Mouse (Mus musculus) mature B cell (primary cell): ENCODE measurements around the gene F7.

ENCODE experiments used
- in situ Hi-C: fragments of 300-500 bp; cut with MboI; formaldehyde crosslinking; loops from 2 replicates; pipeline ENCODE4 v1.14.3; 2019

Gene F7

DNA sequence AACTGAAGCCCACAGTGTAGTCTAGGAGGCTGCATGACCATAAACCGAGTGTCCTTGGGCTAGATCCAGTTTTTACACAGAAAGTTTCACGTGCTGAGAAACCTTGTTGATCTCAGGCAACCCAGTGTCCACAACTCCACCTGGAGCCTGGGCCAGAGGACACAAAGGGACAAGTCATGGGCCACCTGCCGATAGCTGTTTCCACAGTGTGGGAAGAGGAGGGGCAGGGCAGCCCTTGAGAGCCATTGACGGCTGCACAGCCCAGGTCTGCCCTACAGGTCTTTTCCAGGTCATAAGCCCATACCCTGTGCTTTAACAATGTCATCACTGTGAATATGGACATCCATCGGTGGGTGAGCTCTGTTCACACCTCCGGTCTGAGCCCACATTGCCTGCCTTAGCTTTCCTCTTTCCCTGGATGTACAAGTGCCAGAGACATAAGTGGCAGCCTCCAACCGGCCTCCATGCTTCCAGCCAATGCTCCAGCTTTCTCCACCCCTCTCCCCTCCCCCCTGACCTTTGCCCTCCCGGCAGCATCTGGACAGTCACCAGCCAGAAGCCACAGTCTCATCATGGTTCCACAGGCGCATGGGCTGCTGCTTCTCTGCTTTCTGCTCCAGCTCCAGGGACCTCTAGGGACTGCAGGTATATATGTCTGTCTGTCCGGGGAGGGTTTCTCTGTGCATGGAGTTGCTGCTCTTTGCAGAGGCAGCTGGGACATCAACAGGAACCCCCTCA lies at the start of gene F7:
Gene F7 (plus strand): TSS at position 548 of the 738 bp plus-strand sequence.
- in situ Hi-C loops = no loop called here

DNA sequence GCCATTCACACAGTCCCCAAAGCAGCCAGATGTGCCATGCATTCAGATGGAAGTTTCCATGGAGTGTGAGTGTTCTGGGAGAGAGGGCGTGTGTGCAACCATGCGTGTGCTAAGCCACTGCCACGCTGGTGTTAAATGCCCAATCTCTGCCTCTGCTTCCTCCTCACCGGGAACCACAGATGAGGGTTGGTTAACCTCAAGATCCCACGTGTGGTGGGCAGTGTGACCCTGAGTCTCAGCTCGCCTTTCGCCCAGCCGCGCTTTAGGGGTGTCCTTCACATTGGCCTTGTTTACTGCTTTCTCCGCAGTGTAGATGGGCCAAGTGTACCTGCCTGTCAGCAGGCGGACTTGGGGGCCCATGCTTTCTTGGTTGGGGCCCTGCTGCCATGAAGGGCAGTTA lies 49.5 kb upstream of the F7 start:
- in situ Hi-C loops = no loop called here

DNA sequence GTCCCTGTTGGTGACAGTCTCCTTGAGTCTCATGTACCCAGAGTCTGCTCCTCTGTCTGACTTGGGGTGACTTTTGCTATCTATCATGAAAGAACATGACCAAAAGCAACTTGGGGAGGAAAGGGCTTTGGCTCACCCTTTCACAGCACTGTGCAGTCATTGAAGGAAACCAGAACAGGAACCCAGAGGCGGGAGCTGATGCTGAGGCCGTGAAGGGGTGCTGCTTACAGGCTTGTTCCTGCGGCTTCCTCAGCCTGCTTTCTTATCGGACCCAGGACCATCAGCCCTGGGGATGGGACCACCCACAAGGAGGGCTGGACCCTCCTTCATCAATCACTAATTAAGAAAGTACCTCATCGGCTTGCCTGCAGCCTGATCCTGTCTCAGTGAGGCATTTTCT lies 49.1 kb upstream of the F7 start:
- in situ Hi-C loops = no loop called here

DNA sequence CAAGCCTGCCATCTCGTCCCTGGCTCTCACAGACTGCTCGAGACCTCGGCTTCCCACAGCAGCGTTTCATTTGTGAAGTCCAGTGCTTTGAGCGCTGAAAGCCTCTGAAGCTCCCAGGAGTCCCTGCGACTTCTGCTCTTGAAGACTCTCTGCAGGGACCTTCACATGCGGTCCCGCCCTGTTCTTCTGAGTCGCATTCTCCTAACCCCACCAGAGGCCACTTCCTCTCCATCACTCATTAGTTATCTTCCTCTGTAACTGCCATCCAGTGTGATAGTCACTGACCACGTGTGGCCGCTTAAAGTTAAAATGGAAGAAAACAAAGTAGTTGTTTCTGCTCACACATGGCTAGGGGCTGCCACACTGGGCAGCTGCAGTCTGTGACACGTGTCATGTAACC lies 48.5 kb upstream of the F7 start:
- in situ Hi-C loops = no loop called here

DNA sequence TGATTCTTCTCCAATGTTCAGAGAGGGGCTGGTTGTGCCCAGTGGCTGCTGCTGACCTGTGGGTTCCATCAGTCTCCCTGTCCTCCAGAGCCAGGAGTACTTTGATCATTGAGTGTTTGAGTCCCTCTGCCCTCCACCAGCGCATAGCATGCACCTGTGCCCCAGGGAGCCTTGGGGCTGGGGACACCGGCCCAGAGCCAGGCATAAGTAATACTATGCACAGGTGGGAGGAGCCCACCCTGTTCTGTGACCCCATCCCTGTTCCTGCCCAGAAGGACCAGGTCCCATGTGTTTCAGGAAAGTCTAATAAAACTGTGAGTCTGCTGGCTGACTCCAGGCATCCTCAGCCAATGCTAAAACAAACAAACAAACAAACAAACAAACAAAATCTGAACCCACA lies 47.5 kb upstream of the F7 start:
- in situ Hi-C loops = no loop called here

DNA sequence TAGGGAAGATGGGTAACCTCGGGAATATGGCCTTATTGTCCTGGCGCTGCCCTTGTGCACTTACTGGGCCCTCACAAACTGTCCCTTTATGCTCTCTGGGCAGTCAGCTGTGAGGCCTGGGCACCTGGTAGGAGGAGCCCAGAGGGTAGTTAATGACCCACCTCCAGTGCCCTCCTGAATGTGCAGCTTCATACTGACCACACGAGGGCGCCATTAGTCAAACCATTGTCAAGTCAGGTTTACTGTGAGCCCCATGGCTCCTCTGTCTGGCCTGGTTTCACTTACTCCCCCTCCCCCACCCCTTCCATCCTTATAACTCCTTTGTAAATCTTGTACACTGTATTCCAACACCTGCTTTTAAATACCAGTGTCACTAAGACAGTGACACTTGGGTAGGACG lies 47.1 kb upstream of the F7 start:
- in situ Hi-C loops = no loop called here

DNA sequence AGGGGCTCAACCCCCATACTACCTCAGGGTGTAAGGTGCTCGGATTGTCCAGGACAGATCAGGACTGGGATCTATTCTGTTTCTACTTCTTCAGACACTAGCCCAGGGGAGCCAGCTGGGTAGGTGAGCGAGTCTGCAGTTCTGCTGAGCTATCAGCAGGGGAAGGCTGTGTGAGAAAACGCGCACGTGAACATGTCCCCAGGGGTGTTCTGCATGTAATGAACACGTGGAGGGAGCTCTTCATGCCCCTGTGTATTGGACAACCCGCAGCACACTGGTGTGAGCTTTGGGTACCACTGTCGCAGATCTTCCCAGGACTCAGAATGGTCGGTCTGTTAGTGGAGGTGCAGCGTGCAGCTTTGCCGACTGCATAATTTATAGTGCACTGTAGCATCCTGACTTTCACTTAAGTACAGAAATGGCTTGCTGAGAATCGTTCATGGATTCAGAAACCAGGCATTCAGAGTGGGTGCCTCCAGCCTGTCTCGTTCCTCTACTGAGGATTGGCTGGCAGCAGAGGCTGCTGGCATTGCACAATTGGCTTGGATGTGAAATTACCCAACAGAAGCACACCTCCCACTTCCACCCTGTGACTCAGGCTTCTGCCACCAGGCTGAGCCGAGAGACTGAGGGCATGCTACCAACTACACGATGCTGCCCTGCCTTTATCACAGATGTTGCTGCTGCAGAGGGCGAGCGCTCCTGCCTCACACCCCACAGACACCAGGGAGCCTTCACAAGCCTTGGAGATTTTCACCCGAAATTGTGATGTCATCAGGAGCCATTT lies 42.0 kb upstream of the F7 start:
- in situ Hi-C loops = no loop called here

DNA sequence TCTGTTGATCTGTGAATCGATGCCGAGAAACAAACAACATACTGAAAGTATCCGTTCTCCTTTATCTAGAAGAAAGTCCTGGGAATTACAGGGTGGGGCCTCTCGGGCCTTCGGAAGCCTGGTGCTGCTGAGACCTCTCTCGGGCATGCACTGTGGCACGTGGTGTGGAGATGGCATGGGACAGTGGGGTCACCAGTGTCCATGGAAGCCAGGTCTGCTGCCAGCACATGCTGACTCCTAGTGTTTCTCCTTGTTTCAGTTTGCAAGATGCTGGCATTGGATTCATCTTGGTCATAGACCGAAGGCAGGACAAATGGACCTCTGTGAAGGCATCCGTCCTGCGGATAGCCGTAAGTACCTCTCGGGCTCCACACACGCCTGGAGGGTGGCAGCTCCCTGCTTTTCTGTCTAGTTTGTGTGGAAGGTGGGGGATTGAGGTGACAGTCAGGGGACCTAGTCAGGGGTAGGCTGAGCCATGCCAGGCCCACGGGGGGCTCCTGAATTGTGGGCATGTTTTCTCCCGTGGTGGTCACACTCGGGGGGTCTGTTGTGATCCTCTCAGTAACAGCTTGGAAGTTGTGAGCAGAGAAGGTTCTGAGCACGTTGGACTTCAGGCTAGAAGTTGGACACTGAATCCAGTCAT lies 41.1 kb upstream of the F7 start:
- in situ Hi-C loops = no loop called here

DNA sequence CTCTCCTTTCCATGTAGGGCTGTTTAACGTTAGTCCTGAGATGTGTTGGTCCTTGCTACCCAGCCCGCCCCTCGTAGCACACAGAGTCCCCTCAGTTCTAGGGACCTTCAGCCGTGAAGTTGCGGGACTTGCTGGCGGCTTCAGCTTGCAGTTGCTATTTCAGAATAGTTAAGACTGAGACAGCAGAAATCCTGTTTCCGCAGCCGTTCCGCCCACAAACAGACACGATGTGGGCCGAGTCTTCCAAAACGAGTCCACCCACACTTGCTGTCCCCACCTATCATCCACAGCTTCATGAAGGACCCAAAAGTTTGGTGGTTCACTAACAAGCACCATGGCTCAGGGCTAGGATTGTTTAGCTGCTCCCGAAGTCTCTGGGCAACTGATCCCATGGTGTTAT lies 40.6 kb upstream of the F7 start:
- in situ Hi-C loops = no loop called here

DNA sequence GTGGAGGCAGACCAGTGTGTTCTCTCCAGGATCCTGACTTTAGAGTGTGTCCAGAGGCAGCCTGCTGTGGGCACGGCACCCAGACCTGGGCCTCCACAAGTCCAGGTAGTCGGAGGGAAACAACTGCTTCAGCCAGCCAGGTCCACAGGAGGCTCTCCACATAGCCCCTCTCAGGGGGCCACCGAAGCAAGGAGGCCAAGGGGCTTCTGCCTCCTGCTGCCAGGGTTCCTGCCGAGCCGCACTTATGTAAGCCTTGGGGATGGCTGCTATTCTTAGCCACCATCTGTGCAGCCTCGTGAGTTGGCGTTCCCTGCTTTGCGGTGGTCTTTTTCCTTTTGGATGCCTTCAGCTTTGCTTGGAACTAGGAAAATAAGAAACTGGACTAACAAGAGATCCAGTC lies 38.3 kb upstream of the F7 start:
- in situ Hi-C loops = no loop called here

DNA sequence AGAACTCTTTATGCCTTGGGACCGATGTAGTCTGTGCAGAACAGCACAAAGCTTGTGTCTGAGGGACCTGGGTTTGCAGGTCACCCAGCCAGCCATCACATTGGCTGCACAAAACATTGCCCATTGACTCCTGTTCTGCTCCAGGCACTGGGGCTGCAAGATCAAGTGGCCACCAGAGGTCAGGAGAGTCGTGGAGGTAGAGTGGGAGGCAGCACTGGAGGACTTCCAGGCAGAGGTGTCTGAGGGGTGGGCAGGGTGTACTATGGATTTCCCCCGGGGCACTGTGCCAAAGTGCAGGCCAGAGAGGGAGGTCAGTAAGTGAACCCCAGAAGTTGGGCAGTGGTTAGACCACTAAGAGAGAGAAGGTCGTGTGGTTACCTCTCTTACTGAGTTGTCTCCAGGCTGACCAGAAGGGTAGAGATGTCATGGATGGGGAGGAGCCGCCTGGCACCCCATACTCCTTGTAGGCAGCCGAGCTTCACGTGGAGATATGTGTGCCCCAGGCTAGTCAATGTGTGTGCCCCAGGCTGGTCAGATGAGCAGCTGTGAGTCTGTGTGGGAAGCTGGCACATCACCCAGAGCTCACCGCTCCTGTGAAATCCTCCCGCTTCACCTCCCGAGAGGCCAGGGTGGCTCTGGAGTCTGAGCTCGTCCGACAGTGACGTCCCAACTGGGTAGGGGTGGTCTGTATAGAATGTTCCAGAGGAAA lies 37.0 kb upstream of the F7 start:
- in situ Hi-C loops = no loop called here

DNA sequence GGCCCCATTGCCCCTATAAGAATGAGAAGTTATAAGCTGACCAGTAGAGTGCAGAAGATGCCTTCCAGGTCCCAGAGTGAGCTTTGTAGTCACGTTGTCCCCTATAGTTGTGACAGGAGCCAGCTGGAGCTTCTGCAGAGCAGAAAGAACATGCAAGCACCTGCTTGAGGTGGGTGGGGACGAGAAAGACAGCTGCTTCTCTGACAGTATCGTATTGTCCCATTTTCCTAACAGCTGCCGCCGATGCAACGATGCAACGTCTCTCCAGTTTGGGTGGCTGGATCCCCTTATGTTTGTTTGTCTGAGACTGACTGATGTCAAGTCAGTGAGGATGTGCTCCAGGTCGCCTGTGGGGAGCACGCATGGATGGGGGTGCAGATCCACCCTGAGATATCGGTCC lies 34.4 kb upstream of the F7 start:
- in situ Hi-C loops = no loop called here

DNA sequence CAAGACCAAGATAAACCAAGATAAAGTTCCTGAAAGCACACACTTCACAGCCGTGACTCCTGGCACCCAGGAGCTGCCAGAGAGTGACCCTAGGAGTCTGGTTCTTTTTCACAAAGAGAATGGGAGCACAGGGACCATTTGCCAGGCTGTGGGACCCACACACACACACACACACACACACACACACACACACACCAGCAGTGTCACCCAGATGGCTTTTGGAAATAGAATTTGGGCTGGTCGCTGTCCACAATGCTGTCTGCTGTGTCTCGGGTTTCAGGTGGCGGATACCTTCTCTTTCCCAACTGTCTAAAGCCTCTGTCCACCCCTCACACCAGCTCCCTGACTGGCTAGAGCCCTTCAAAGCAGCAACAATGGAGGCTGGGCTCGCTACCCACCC lies 31.4 kb upstream of the F7 start:
- in situ Hi-C loops = no loop called here

DNA sequence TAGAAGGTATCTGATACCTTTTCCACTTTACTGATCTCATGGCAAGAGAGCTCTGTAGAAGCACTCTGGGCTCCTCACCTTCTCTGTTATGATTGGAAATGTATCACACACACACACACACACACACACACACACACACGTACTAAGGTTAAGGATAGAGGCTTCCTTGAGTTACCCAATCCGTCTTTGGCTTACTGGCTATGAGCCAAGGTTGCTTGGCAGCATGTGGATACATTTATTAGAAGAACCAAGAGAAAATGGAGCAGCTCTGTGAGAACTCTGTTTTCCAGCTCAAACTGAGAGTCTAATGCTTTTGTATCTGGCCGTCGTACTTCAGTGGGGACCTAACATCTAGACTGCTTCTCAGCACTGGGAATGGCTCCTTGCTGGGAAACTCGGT lies 30.4 kb upstream of the F7 start:
- in situ Hi-C loops = no loop called here

DNA sequence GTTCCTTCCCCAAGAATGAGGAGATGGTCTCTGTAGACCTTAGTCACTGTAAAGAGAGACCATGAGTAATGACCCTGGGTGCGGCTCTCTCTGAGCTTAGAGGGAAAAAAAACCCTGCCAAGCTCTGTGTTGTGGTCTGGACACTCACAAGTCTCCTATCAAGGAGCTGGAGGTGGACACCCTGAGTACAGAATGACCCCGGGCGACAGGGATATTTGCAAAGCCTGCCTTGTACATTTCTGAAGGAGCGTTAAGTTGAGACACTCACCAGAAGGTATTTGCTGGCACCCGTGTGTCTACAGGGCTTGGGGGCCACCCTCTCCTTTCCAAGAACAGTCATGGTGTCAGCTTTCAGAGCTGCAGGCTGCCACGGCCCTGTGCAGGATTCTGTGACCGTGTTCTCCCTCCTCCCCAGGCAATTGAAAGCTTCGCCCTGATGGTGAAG lies 29.0 kb upstream of the F7 start:
- in situ Hi-C loops = no loop called here

DNA sequence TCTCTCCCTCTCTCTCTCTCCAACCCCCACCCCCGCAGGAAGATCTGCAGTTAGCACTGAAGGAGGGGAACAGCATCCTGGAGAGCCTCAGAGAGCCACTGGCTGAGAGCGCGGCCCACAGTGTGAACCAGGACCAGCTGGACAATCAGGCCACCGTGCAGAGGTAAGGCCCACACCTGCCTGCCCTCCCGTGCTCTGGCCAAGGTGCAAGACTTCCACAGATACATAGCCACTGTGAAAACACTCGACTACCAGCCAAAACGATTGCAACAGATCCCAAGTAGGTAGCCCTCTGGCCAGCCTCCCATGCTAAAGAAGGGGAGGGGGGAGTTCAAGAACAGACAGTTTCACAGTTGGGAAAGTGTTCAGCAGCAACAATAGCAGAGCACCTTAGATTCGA lies 27.5 kb upstream of the F7 start:
- in situ Hi-C loops = no loop called here

DNA sequence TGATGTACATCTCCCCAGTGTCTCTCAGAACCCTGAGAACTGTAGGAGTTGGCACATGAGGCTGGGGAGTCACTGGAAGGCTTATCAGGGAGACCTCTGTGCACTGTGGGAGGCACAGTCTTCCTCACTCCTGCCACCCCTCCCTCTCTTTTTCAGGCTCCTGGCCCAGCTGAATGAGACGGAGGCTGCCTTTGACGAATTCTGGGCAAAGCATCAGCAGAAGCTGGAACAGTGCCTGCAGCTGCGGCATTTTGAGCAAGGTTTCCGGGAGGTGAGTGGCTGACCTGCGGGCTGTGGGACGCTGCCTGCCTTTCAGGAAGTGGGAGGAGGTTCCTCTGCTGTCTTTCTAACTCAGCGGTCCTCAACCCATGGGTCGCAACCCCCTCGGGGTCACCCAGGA lies 26.0 kb upstream of the F7 start:
- in situ Hi-C loops = no loop called here

DNA sequence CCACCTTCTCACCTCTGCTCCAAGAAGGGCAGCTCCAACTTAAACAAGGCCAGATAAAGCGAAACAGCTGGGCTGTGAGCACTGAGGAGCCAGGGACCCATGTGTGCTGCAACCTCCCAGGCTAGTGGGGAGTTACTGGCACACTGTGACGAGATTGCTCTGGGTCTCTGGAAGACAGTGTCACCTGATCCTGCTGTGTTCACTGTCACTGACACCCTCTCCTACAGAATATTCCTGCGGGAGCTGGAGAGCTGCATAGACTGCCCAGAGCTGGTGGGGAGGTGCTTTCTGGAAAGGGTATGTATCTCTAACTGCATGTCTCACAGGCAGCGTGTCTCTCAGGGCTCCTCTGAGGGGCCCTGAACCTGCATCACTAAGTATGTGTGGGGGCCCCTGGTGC lies 18.4 kb upstream of the F7 start:
- in situ Hi-C loops = no loop called here

DNA sequence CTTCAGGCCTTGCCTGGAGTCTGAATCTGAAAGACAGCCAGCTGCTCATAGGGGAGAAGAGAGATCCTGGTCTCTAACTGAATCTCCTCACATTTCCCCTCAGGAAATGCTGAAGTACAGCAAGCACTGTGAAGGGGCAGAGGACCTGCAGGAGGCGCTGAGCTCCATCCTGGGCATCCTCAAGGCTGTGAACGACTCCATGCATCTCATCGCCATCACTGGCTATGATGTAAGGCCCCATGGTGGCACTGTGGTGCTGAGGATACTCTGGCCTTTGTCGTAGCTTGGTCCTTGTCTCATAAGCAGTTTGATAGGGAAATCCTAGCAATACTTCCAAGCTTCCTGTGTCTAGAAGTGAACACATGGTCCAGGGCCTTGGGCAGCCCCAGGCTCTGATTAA lies 15.5 kb upstream of the F7 start:
- in situ Hi-C loops = no loop called here

DNA sequence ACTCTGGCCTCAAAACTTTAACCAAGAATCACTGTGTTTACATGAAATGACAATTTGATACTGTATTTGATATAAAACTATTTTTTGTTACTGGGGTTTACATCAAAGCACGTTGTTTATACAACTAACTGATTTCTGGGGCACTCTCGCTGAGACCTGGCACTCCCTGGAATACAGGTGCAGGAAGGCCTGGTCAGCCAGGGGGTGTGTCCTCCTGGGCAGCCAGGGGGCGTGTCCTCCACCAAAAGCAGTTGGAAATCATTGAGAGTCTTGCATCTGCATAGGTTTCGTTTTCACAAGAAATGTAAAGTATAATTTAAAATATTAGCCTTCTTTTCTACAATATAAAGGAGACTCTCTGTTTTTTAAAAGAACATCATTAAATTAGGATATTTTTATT lies 6.3 kb upstream of the F7 start:
- in situ Hi-C loops = no loop called here

DNA sequence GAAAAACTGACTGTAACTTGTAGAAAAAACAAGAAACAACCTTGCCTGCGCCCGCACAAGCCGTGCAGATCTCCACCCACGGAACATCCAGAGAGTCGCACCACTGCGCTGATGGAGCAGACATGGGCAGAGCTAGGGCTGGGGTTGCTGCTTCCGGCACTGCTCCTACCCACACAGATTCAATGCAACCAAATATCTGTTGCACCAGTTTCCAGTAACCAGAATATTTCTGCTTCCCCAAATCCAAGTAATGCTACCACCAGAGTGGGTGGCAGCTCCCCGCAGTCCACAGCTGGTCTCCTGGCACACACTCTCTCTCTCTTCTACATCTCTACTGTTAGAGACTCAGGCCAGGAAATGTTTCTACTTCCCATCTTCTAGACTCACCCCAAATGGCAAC lies 4.0 kb upstream of the F7 start:
- in situ Hi-C loops = no loop called here

DNA sequence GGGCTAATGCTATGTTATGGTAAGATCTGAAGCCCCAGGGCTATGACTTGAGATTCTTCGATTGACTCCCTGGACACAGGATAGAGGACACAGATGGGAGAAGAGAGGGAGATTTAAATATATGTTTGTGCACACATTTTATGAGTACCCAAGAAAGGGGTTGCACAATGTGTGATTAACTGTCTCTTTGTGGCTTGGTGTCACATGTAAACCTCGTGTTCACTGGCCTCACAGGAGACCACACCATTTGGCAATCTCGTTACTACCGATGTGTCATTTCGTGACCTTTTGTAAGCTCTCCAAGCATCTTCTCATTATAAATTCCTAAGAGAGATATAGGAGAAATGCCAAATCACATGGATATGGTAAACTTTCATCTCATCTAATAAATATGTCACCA lies 1.8 kb downstream of the F7 start:
- in situ Hi-C loops = no loop called here

DNA sequence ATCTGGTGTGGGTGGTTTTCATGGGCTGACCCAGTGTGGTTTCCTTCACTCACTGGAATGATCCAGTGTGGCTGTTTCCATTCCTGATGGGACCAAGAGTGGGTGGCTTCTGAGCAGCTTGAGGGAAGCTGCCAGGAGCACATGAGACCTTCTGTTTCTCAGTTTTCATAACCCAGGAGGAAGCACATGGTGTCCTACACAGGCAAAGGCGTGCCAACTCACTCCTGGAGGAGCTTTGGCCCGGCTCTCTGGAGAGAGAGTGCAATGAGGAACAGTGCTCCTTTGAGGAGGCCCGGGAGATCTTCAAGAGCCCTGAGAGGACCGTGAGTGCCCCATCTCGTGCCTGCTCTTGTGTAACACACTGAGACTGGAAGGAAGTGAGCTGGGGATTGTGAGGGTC lies 2.6 kb downstream of the F7 start:
- in situ Hi-C loops = no loop called here
